Mouse (Mus musculus): ENCODE results near the gene Pi4k2a. TPM values are rescaled to one million over a fixed set of nuclear protein-coding genes. Genes with fewer than 3 reads are reported as not detected.

Pi4k2a gene
- polyA plus RNA-seq, 2 experiments: 8.6 to 9.1 TPM

DNA sequence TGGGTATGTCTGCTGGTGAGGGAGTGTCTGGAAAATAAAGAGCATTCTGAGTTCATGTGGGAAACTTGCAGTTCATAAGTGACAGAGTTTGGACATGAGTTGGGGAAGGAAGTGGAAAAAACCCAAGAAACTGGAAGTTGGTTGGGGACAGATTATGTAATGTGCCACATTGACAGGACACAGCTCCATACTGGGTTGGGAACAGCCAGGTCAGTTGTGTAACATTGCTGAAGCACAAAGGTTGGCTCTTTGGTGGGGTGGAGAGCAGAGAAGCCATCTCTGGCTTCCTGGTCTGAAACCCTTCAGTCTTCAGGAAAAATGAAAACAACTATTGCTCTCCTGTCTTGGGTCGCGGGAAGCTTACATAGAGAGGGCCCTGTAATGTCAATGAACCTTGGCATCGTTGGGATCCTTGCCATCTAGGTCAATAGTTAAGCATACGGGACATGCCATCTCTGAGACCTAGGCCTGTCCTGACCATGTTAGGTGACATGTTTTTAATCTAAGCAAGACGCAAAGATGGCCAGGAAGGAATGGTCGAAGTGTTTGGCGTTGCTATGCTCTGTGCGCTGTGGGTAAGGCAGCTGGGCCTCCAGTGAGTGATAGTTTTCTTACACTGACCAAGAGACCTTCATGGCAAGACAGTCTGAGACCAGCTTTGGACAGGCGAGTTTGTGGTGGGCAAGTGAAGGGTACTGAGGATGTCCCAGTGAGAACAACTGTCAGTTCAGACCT lies 56.2 kb downstream of the Pi4k2a start:
- peak overlapping the region; percentile 29; the same call in 1 of the 2 replicates for H3K27ac ChIP-seq
- H3K9me3 ChIP-seq (ENCODE audit: control insufficient read depth, low read length): no peaks in the 10 kb centered on the region
- no peak overlapping the region for H3K4me3 ChIP-seq (ENCODE audit: insufficient read depth in 1 of 2, low read depth in 2 of 2, low read length in 2 of 2)
- ATAC-seq (ENCODE audit: insufficient read depth) (no peak), DNase-seq (ENCODE audit: low read depth in 3 of 3, low spot score in 3 of 3) (no peak)
- peaks cover 7 to 15% of the 10 kb centered on the region in 2 experiments for H3K4me1 ChIP-seq (replicated peaks; ENCODE audit: control insufficient read depth in 2 of 2, insufficient read depth in 2 of 2, low read length in 1 of 2)
- peaks cover 28% of the 10 kb centered on the region for H3K27me3 ChIP-seq (ENCODE audit: control insufficient read depth, insufficient read depth, low read length)
- no peak overlapping the region; the same call in 1 of the 2 replicates for H3K4me2 ChIP-seq (ENCODE audit: low read depth)
- WGBS (ENCODE audit: insufficient replicate concordance): 77% methylated on average over 9 of the region's 9 CpGs
- TF ChIP-seq EP300 (IDR thresholded peaks at IDR 0.05; ENCODE audit: low read depth) (no peak), CTCF (IDR thresholded peaks at IDR 0.05; ENCODE audit: low read depth) (no peak)
- no peaks in the 10 kb centered on the region for H3K36me3 ChIP-seq (replicated peaks; ENCODE audit: control insufficient read depth, insufficient read depth, low read depth)
- H3K9ac ChIP-seq (replicated peaks): no peak overlapping the region

DNA sequence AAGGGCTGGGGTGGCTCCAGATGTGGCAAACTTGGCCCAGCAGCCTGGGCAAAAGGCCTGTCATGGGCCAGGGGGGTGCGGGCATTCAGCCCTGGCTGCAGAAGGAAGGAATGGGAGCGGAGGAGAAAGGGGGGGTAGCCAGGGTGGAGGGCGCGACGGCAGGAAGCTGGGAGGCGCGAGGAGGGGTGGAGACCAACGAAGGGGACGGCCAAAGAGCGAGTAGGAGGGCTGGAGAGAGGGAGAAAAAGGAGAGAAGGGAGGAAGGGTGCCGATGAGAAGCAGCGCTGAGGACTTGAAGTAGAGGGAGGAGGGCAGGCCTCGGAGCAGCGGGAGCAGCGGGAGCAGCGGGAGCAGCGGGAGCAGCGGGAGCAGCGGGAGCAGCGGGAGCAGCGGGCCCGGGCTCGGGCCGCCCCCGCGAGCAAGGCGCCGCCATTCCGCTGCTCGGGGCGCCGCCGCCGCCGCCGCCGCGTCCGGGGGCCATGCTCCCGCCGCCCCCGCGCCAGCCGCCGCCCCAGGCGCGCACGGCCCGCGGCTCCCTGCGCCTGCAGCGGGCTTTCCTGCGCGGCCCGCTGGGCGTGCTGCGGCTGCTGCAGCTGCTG lies 57.0 kb downstream of the Pi4k2a start, which contains the start of gene Marveld1:
Gene Marveld1, plus strand, starts transcription at position 231 of the 599 bp plus-strand sequence.
- H3K27me3 ChIP-seq (ENCODE audit: control insufficient read depth, insufficient read depth, low read length): peaks cover 28% of the 10 kb centered on the region
- peak within 1 kb of the TSS; percentile 39 for H3K9ac ChIP-seq (replicated peaks)
- H3K9me3 ChIP-seq (ENCODE audit: control insufficient read depth, low read length): no peaks in the 10 kb centered on the region
- under 1% methylated on average over 54 of the region's 57 CpGs for WGBS (ENCODE audit: insufficient replicate concordance)
- DNase-seq (ENCODE audit: low read depth in 3 of 3, low spot score in 3 of 3) (no peak), ATAC-seq (ENCODE audit: insufficient read depth) (peak; percentile 40)
- TF ChIP-seq EP300 (IDR thresholded peaks at IDR 0.05; ENCODE audit: low read depth): no peak
- no peak for TF ChIP-seq CTCF (IDR thresholded peaks at IDR 0.05; ENCODE audit: low read depth)
- peak within 1 kb of the TSS; percentile 71 for H3K4me2 ChIP-seq (ENCODE audit: low read depth)
- H3K4me1 ChIP-seq (replicated peaks; ENCODE audit: control insufficient read depth in 2 of 2, insufficient read depth in 2 of 2, low read length in 1 of 2): peaks cover 7 to 15% of the 10 kb centered on the region in 2 experiments
- H3K36me3 ChIP-seq (replicated peaks; ENCODE audit: control insufficient read depth, insufficient read depth, low read depth): no peaks in the 10 kb centered on the region
- peak within 1 kb of the TSS; percentile 29; the same call in 1 of the 2 replicates for H3K27ac ChIP-seq
- H3K4me3 ChIP-seq (ENCODE audit: insufficient read depth in 1 of 2, low read depth in 2 of 2, low read length in 2 of 2): peak within 1 kb of the TSS; percentile 54 to 65

- Histone ChIP-seq H3K27ac (no peak overlapping the region), H3K9ac (replicated peaks) (peak overlapping the region; percentile 39), H3K27me3 (ENCODE audit: control insufficient read depth, insufficient read depth, low read length) (peaks cover 28% of the 10 kb centered on the region), H3K4me2 (ENCODE audit: low read depth) (peak overlapping the region; percentile 71), H3K9me3 (ENCODE audit: control insufficient read depth, low read length) (no peaks in the 10 kb centered on the region), H3K36me3 (replicated peaks; ENCODE audit: control insufficient read depth, insufficient read depth, low read depth) (no peaks in the 10 kb centered on the region), H3K4me1 (replicated peaks; ENCODE audit: control insufficient read depth in 2 of 2, insufficient read depth in 2 of 2, low read length in 1 of 2) (peaks cover 7 to 15% of the 10 kb centered on the region in 2 experiments), H3K4me3 (ENCODE audit: insufficient read depth in 1 of 2, low read depth in 2 of 2, low read length in 2 of 2) (peak overlapping the region; percentile 54 to 65)
- peak; percentile 36 for ATAC-seq (ENCODE audit: insufficient read depth)
- WGBS (ENCODE audit: insufficient replicate concordance): 3% methylated on average over 53 of the region's 63 CpGs
- TF ChIP-seq CTCF (IDR thresholded peaks at IDR 0.05; ENCODE audit: low read depth) (no peak), EP300 (IDR thresholded peaks at IDR 0.05; ENCODE audit: low read depth) (no peak)
- no peak for DNase-seq (ENCODE audit: low read depth in 3 of 3, low spot score in 3 of 3)
Measured at GRCm38 (mm10) chr19:42147769-42148568, 57.7 kb downstream of the Pi4k2a start.

DNA sequence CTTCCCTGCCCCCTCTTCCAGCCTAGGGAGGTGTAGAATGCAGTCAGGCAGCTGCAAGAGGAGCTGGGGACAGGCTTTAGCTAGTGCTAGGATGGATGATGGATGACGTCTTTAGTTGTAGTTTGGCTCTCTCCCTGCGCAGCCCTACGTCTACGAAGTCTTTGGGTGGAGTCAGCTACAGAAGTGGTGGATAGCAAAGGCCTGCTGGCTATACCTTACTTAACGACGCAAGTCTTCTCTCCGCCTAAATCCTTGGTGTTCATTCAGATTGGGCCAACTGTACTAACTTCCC lies 58.2 kb downstream of the Pi4k2a start:
- TF ChIP-seq EP300 (IDR thresholded peaks at IDR 0.05; ENCODE audit: low read depth): no peak
- TF ChIP-seq CTCF (IDR thresholded peaks at IDR 0.05; ENCODE audit: low read depth): no peak
- Histone ChIP-seq H3K9me3 (ENCODE audit: control insufficient read depth, low read length) (no peaks in the 10 kb centered on the region), H3K27me3 (ENCODE audit: control insufficient read depth, insufficient read depth, low read length) (peaks cover 28% of the 10 kb centered on the region), H3K4me2 (ENCODE audit: low read depth) (peak overlapping the region; percentile 71), H3K9ac (replicated peaks) (no peak overlapping the region; the same call in 1 of the 2 replicates), H3K36me3 (replicated peaks; ENCODE audit: control insufficient read depth, insufficient read depth, low read depth) (no peaks in the 10 kb centered on the region), H3K27ac (no peak overlapping the region), H3K4me3 (ENCODE audit: insufficient read depth in 1 of 2, low read depth in 2 of 2, low read length in 2 of 2) (peak overlapping the region; percentile 54 to 65), H3K4me1 (replicated peaks; ENCODE audit: control insufficient read depth in 2 of 2, insufficient read depth in 2 of 2, low read length in 1 of 2) (peaks cover 7 to 15% of the 10 kb centered on the region in 2 experiments)
- WGBS (ENCODE audit: insufficient replicate concordance): 45% methylated on average over 7 of the region's 7 CpGs
- no peak for DNase-seq (ENCODE audit: low read depth in 3 of 3, low spot score in 3 of 3)
- ATAC-seq (ENCODE audit: insufficient read depth): no peak
